Mouse (Mus musculus) midbrain, postnatal 0 days (tissue): ENCODE measurements around the gene Prnd. TPM values are rescaled to one million over a fixed set of nuclear protein-coding genes. Genes with fewer than 3 reads are reported as not detected.

ENCODE experiments used
- ATAC-seq: fragments of 200-750 bp; cut with Nextera tagmentation; 2 replicates; pipeline ENCODE4 v1.8.0; 2017; ENCODE audit warnings: moderate number of reproducible peaks, mild to moderate bottlenecking, moderate TSS enrichment, moderate library complexity; ENCODE audit not compliant: low FRiP score
- DNase-seq: peaks from one replicate; pipeline ENCODE4 v3.0.0-alpha.2; 2015; ENCODE audit warnings: low spot score
- H3K27ac ChIP-seq: fragments of 300-500 bp; sonication (generic); 2 replicates; pipeline ENCODE4 v1.5.1; 2014; ENCODE audit warnings: low read depth, mild to moderate bottlenecking, low read length, mixed read lengths
- H3K27me3 ChIP-seq: fragments of 300-500 bp; sonication (generic); 2 replicates; pipeline ENCODE4 v1.6.1; 2014; ENCODE audit warnings: low read length, control low read depth, mixed read lengths; ENCODE audit not compliant: insufficient read depth
- H3K36me3 ChIP-seq: fragments of 300-500 bp; sonication (generic); 2 replicates; pipeline ENCODE4 v1.6.1; 2014; ENCODE audit warnings: low read length, control low read depth, mixed read lengths; ENCODE audit not compliant: insufficient read depth
- H3K4me1 ChIP-seq: fragments of 300-500 bp; sonication (generic); 2 replicates; pipeline ENCODE4 v1.6.1; 2014; ENCODE audit warnings: mild to moderate bottlenecking, control low read depth, antibody characterized with exemption, low read length, mixed read lengths; ENCODE audit not compliant: insufficient read depth
- H3K4me2 ChIP-seq: fragments of 300-500 bp; sonication (generic); 2 replicates; pipeline ENCODE4 v1.6.1; 2014; ENCODE audit warnings: low read depth, mild to moderate bottlenecking, low read length, mixed read lengths; ENCODE audit not compliant: poor library complexity, severe bottlenecking
- H3K4me3 ChIP-seq: fragments of 300-500 bp; sonication (generic); 2 replicates; pipeline ENCODE4 v1.5.1; 2014; ENCODE audit warnings: low read depth, mild to moderate bottlenecking, low read length, moderate library complexity
- H3K9ac ChIP-seq: fragments of 300-500 bp; sonication (generic); replicated peaks from 2 replicates; pipeline ENCODE4 v1.6.1; 2014; ENCODE audit warnings: mild to moderate bottlenecking, low read length, moderate library complexity, mixed read lengths; ENCODE audit not compliant: poor library complexity, severe bottlenecking
- H3K9me3 ChIP-seq: fragments of 300-500 bp; sonication (generic); 2 replicates; pipeline ENCODE4 v1.6.1; 2016; ENCODE audit warnings: low read length, control low read depth
- CTCF ChIP-seq: IDR thresholded peaks from 2 replicates; pipeline ENCODE4 v1.5.1; 2016; ENCODE audit warnings: antibody characterized with exemption, mild to moderate bottlenecking
- WGBS: fragments of 180-500 bp; shearing (Covaris S2); extraction: QIAGEN DNeasy Blood & Tissue Kit; methylation state at CpG from one replicate; pipeline ENCODE4 v1.1.7; 2014; 5-methylcytosine and 5-hydroxymethylcytosine counted together
- polyA plus RNA-seq: library from polyadenylated mRNA; unstranded; fragments of >200 nt; fragmentation: Nextera tagmentation; extraction: Ambion mirVana; gene quantifications from 2 replicates; pipeline ENCODE4 v1.2.1, GENCODE M21; 2015
- total RNA-seq: library from RNA; depleted of rRNA; stranded (reverse); fragments of >200 nt; gene quantifications from 2 replicates; pipeline ENCODE4 v1.2.3, GENCODE M21; 2014

Prnd gene
- total and polyA plus RNA-seq, 2 experiments from 2014 or later = 2.5 to 4.8 TPM

GRCm38 (mm10) chr2:131952456-131952855, 1.8 kb downstream of the Prnd start:
- no peaks in the 10 kb centered on the region for H3K9me3 ChIP-seq
- H3K27ac ChIP-seq = no peak overlapping the region
- H3K4me1 ChIP-seq = no peaks in the 10 kb centered on the region
- no peak overlapping the region for H3K9ac ChIP-seq
- ATAC-seq (no peak), DNase-seq (no peak)
- H3K27me3 ChIP-seq = peaks cover 11% of the 10 kb centered on the region
- no peaks in the 10 kb centered on the region for H3K36me3 ChIP-seq
- no peak overlapping the region for H3K4me2 ChIP-seq
- WGBS = 49% methylated on average over 2 of the region's 2 CpGs
- no peak for TF ChIP-seq CTCF
- no peak overlapping the region for H3K4me3 ChIP-seq

- Histone ChIP-seq H3K9ac (no peak overlapping the region), H3K4me3 (peak overlapping the region; percentile 25; the same call in 1 of the 2 replicates)
- 16% methylated on average over 29 of the region's 29 CpGs for WGBS
Measured at GRCm38 (mm10) chr2:131952961-131953538, 2.4 kb downstream of the Prnd start.

GRCm38 (mm10) chr2:131953711-131954110, 3.0 kb downstream of the Prnd start:
- Histone ChIP-seq H3K9me3 (no peaks in the 10 kb centered on the region), H3K4me2 (peak overlapping the region; percentile 44), H3K27me3 (peaks cover 11% of the 10 kb centered on the region), H3K4me3 (0 out of 2 replicates have a peak overlapping the region, but pooled peaks have one; percentile 25), H3K27ac (no peak overlapping the region), H3K4me1 (no peaks in the 10 kb centered on the region), H3K36me3 (no peaks in the 10 kb centered on the region), H3K9ac (no peak overlapping the region)
- WGBS = 85% methylated on average over 4 of the region's 4 CpGs
- DNase-seq (no peak), ATAC-seq (no peak)
- TF ChIP-seq CTCF = no peak

More at GRCm38 (mm10) chr2:131952961-131953538, 2.4 kb downstream of the Prnd start:
- Histone ChIP-seq H3K27ac (no peak overlapping the region), H3K4me2 (peak overlapping the region; percentile 44), H3K27me3 (peaks cover 11% of the 10 kb centered on the region), H3K9me3 (no peaks in the 10 kb centered on the region), H3K36me3 (no peaks in the 10 kb centered on the region), H3K4me1 (no peaks in the 10 kb centered on the region)
- TF ChIP-seq CTCF = no peak
- DNase-seq (peak; percentile 22), ATAC-seq (no peak)

- TF ChIP-seq CTCF = no peak
- no peak for DNase-seq
Measured at GRCm38 (mm10) chr2:131954835-131955234, 4.2 kb downstream of the Prnd start.

GRCm38 (mm10) chr2:131955264-131955663, 4.6 kb downstream of the Prnd start:
- Histone ChIP-seq H3K9me3 (no peaks in the 10 kb centered on the region), H3K4me3 (peak overlapping the region; percentile 39), H3K27ac (no peak overlapping the region), H3K27me3 (peaks cover 11% of the 10 kb centered on the region), H3K4me1 (no peaks in the 10 kb centered on the region), H3K36me3 (no peaks in the 10 kb centered on the region), H3K4me2 (peak overlapping the region; percentile 62), H3K9ac (no peak overlapping the region)
- ATAC-seq = peak; percentile 60; the same call in 1 of the 2 replicates
- TF ChIP-seq CTCF = no peak
- peak; percentile 51 for DNase-seq
- 5% methylated on average over 17 of the region's 17 CpGs for WGBS

More at GRCm38 (mm10) chr2:131954835-131955234, 4.2 kb downstream of the Prnd start:
- Histone ChIP-seq H3K36me3 (no peaks in the 10 kb centered on the region), H3K4me3 (peak overlapping the region; percentile 39), H3K27ac (no peak overlapping the region), H3K27me3 (peaks cover 11% of the 10 kb centered on the region), H3K9ac (no peak overlapping the region), H3K9me3 (no peaks in the 10 kb centered on the region), H3K4me2 (peak overlapping the region; percentile 62), H3K4me1 (no peaks in the 10 kb centered on the region)
- ATAC-seq = 0 out of 2 replicates have a peak, but pooled peaks have one; percentile 35
- WGBS = 63% methylated on average over 9 of the region's 9 CpGs
